Mouse (Mus musculus) C3H10T1/2 (cell line): Measurements from ENCODE around the gene Lhx3. TPM values are rescaled to one million over a fixed set of nuclear protein-coding genes. Genes with fewer than 3 reads are reported as not detected.

Source experiments
- polyA plus RNA-seq, 2 experiments: library from polyadenylated mRNA; unstranded; fragments of >200 nt; fragmentation: generic; extraction: Trizol; gene quantifications; one replicate each; pipeline ENCODE4 v1.2.1; 2012; ENCODE audit warnings: missing spikeins in 2 of 2

The Lhx3 gene
- under 1 TPM in 1 of 2 experiments, not detected in 1; 0.02 TPM for polyA plus RNA-seq

DNA sequence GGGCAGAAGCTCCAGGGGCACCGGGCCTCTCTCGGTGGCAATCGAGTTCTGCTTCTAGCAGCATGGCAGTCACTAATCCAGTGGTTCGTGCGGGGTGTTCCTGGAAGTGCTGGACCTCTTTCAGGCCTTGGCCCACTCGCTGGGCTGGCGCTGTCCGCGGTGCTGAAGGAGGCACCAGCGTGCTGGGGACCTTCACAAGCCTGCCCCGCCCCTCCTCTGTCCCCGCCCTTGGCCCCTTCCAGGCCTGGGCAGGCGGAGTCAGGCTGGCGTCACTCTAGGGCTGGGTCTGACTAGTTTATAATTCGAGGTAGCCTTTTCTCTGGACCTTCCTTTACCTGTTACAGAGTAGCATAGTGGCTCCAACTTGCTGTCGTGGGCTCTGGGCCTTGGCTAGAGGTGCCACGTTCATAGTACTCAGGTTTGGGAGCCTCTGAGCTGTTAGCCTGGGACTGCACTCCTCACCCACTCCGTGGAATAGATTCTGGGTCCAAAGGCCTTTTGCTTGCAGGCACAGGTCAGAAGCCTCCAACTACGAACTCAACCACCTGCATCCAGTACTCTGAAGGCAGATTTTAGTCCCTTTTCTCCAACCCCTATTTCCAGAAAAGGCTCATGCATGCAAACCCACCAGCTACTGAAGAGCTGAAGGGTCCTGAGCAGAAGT, at the start of gene Lhx3:
Gene Lhx3, minus strand, starts transcription at position 164 of the 664 bp plus-strand sequence.

DNA sequence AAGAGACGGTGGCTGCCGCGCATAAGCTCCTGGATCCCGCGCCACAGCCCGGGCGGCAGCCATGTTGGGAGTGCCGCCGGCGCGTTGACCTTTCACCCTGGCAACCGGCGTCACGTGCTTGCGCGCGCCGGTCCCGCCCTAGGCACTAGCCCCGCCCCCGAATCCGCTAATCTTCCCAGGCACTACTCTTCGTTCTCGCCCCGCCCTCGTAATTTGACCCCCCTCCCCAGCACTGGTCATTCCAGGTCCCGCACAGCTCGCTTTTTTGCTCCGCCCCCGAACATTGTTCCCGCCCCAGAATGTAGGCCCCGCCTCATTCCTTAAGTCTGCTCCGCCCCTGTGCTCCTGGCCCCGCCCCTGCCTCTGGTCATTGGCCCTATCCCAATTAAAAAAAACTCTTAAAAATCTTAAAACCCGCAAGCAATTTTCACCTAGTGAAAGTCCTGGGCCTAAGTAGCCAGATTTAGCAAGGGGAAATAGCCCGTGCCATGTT, 29.2 kb upstream of the Lhx3 start, which contains the start of gene Qsox2:
Gene Qsox2, minus strand, starts transcription at position 236 of the 493 bp plus-strand sequence.

Other genes starting within 250 kb of the Lhx3 start
- gene Camsap1, start 225.0 kb downstream of the Lhx3 start, polyA plus RNA-seq, result 1 to 10 TPM; 1.3 to 7.8 TPM
- 10 to 100 TPM; 44.8 to 51.9 TPM for gene Ubac1, start 186.5 kb downstream of the Lhx3 start, polyA plus RNA-seq
- gene Nacc2, start 85.1 kb downstream of the Lhx3 start, polyA plus RNA-seq, result 10 to 100 TPM in 1 of 2 experiments, 1 to 10 TPM in 1; 7.5 to 29.3 TPM
- gene Qsox2, start 29.2 kb upstream of the Lhx3 start, polyA plus RNA-seq, result 1 to 10 TPM; 1.5 to 7.5 TPM
- gene Ccdc187, start 86.3 kb upstream of the Lhx3 start, polyA plus RNA-seq, result not detected
- gene Gpsm1, start 107.2 kb upstream of the Lhx3 start, polyA plus RNA-seq, result 10 to 100 TPM in 1 of 2 experiments, 1 to 10 TPM in 1; 7.1 to 16.1 TPM
- 10 to 100 TPM; 25.1 to 33.2 TPM for gene Dnlz, start 143.8 kb upstream of the Lhx3 start, polyA plus RNA-seq
- under 1 TPM in 1 of 2 experiments, not detected in 1; 0.06 TPM for gene Card9, start 152.6 kb upstream of the Lhx3 start, polyA plus RNA-seq
- 10 to 100 TPM in 1 of 2 experiments, 1 to 10 TPM in 1; 7.2 to 16.2 TPM for gene Snapc4, start 172.4 kb upstream of the Lhx3 start, polyA plus RNA-seq
- gene Entr1, start 181.0 kb upstream of the Lhx3 start, polyA plus RNA-seq, result 10 to 100 TPM in 1 of 2 experiments, 1 to 10 TPM in 1; 8.2 to 41.5 TPM
- gene Pmpca, start 181.1 kb upstream of the Lhx3 start, polyA plus RNA-seq, result 10 to 100 TPM; 30.0 to 43.4 TPM
- 10 to 100 TPM in 1 of 2 experiments, 1 to 10 TPM in 1; 2.1 to 15.1 TPM for gene Inpp5e, start 200.9 kb upstream of the Lhx3 start, polyA plus RNA-seq
- gene Sec16a, start 236.9 kb upstream of the Lhx3 start, polyA plus RNA-seq, result 10 to 100 TPM in 1 of 2 experiments, 1 to 10 TPM in 1; 4.5 to 25.2 TPM